Mouse (Mus musculus) thymus, adult 18-20 months (tissue): ENCODE measurements around the gene Olfr243.
"Not testable (repeated sequence)": the region's sequence is repeated elsewhere in the genome, so short reads cannot be mapped to it uniquely, and the experiment has no call there.

Source experiments
- DNase-seq, 2 experiments: peaks; one replicate each; pipeline ENCODE4 v3.0.0; 2022; ENCODE audit warnings: mixed read lengths in 2 of 2

Gene Olfr243

DNA sequence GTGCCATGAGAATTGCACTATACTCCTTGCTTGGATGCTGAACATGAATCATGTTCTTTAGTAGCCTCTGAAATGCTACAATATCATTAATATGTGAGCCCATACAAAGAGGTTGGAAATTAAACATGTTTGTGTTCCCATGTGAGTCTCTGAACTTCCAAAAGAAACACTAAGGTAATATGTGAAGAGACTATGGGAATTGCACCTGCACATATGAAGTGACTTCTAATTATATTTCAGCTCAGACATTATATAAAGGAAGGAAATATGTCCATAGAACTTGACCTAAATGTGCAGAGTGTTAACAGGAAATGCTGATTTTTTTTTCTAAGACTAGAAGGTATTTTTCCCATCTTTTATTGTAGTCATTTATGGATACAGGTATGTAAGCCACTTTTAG, at the start of gene Olfr243:
Olfr243 (plus strand) TSS at position 301 of the 400 bp plus-strand sequence.
- no peak for DNase-seq

DNA sequence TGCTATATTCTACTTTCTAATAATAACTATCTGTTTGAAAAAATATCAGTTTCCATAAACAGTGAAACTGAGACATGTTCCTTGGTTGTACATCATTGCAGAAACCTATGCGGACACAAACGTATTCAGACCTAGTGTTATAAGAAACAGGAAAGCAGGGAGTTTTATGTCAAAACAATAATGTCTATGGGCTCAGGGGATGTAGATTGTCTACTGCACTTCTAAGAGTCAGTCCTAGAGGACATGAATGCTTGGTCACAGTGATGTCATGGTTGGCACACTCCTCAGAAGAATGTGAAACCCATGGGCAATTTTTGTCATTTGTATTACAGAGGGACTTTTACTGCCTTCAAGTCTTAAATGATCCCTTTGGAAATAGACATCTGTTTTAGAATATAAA, 43.4 kb upstream of the Olfr243 start, which contains the start of gene Olfr624:
Olfr624 (minus strand) TSS at position 101 of the 400 bp plus-strand sequence.
- no peak for DNase-seq

DNA sequence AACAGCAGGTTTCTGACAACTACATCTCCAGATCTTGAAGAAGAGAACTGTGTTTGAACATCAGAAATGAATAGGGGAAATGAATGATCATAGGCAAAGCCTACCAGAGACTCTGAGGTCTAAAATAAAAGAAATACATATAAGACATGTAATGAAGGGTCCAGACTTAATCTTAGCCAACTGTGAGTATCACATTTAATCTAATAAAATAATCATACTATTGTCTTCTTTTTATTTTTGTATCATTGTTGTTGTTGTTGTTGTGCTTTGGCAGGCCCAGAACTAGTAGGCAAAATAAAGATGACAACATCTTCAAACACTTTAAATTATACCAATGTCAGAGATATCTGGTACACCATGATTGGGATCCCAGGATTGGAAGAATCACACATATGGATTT, 32.1 kb upstream of the Olfr243 start, which contains the start of gene Olfr625-ps1:
Olfr625-ps1 (plus strand) TSS at position 301 of the 400 bp plus-strand sequence.
- no peak for DNase-seq

DNA sequence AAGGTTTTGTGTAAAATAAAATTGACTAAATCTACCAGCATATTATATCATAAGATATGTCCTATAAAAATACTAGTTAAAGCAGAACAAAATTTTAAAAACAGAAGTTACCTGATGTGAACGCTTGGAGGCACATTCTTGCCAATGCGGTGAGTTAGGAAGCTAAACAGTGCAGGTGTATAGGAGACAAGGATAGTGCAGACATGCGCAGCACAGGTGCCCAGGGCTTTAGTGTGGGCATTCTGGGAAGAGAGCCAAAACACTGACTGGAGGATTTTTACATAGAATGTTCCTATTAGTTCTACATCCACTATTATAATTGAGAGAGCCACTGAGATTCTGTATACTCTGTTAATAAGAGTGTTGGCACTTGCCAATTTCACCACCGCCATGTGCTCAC, 15.0 kb upstream of the Olfr243 start:
- no peak for DNase-seq

DNA sequence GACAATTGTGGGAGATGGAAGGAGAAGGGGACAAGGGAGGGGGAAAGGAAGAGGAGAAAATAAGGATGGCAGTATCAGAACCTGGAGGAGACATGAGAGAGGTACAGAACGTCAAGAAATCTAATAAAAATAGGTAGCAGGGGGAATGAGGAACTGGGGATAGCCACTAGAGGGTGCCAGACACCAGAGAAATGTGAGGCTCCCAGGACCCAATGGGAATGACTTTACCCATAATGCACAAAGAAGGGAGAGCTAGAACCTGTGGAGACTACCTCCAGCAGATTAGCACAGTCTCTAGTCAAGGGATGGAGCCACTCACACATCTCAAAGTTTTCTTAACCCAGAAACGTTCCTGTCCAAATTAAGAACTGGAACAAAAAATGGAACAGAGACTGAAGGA, 2.4 kb upstream of the Olfr243 start:
- DNase-seq: no peak

DNA sequence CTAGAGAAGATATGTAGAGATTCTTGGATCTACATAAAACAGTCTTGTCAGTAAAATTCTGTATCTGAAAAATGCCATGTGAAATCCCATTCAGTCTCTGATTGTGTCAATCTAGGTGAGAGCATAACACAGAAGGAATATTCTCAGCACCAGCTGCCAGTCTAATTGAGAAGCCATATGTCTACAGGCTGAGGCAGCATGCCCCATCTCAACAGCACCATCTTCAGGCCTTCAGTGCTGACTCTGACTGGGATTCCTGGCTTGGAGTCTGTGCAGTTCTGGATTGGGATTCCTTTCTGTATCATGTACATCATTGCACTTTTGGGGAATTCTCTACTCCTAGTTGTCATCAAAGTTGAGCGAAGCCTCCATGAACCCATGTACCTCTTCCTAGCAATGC, 1.9 kb downstream of the Olfr243 start:
- DNase-seq: not testable (repeated sequence)

DNA sequence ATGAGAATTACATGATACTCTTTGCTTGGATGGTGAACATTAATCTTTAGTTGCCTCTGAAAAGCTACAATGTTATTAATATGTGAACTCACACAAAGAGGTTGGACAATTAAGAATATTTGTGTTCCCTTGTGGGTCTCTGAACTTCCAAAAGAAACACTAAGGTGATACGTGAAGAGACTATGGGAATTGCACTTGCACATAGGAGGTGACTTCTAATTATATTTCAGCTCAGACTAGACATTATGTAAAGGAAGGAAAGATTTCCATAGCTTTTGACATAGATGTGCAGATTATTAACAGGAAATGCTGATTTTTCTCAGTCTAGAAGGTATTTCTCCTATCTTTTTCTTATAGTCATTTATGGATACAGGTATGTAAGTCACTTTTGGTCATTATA, 15.6 kb downstream of the Olfr243 start, which contains the start of gene Olfr628:
Olfr628 (plus strand) TSS at position 301 of the 400 bp plus-strand sequence.
- no peak for DNase-seq

DNA sequence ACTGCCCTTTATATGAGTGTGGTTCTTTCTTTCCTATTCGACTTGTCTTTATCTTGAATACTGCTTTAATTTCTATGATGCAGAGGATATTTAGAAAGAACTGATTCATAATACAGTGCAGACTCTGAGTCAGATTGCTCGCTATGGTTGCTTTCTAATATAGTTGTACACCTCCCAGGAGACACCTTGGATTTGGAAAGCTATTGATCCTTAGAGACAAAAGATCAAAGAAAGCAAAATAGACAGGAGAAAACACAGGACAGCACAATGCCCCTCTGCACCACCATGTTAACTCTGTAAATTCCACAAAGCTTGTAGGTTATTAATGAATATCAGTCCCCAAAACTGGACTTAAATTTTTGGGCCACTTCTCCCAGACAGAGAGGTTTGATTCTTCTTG, 30.4 kb downstream of the Olfr243 start, which contains the start of gene Olfr629:
Olfr629 (minus strand) TSS at position 101 of the 400 bp plus-strand sequence.
- DNase-seq: no peak

DNA sequence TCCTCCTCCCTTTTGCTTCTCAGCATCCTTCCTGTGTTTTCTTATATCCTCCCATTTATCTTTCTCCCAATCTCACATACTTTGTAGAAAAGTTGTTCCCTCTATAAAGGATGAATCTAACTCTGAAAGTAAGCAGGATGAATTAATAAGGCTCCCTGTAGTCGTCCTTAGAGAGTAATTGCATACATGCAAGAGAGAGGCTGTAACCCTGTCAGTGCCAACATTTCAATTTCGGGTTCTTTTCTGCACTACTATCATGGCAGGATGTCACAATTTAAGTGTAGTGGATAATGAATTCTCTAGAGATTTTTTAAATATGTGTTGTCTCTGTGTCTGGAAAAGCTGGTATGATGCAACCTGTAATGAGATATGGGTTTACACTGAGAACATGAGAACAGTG, 42.8 kb downstream of the Olfr243 start, which contains the start of gene Olfr630:
Olfr630 (minus strand) TSS at position 101 of the 400 bp plus-strand sequence.
- no peak for DNase-seq

DNA sequence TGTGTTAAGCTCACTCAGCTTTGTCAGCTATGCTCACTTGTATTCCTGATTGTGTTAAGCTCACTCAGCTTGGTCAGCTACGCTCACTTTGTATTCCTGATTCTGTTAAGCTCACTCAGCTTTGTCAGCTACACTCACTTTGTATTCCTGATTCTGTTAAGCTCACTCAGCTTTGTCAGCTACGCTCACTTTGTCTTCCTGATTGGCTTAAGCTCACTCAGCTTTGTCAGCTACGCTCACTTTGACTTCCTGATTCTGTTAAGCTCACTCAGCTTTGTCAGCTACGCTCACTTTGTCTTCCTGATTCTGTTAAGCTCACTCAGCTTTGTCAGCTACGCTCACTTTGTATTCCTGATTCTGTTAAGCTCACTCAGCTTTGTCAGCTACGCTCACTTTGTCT, 47.7 kb downstream of the Olfr243 start:
- DNase-seq: not testable (repeated sequence)

DNA sequence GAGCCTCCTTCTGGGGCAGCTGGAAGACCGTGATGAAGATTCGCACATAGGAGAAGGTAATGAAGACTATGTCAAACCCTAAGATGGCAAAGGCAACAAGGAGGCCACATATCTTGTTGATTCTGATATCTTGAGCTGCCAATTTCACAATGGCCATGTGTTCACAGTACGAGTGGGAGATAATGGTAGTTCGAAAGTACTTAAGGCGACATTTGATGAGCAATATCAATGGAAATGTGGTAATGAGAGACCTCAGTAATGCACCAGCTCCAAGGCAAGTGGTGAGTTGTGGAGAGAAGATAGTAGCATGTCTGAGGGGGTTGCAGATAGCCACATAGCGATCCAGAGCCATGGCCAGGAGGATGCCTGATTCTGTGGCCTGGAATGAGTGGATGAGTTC, 53.2 kb downstream of the Olfr243 start:
- DNase-seq: not testable (repeated sequence)
